Mouse (Mus musculus): ENCODE results near the gene Sgip1. TPM values are rescaled to one million over a fixed set of nuclear protein-coding genes. Genes with fewer than 3 reads are reported as not detected.

The Sgip1 gene
- total RNA-seq, 2 experiments from 2014 or later: 0.67 to 1.5 TPM

Other genes starting within 250 kb of the Sgip1 start
- gene Tctex1d1, start 237.3 kb downstream of the Sgip1 start, total RNA-seq (2021): not detected

Data from gastrocnemius, postnatal 25 days (tissue).